Mouse (Mus musculus) MEL (cell line): ENCODE data around the gene Bahd1.
A peak's percentile ranks its signal among the peaks of the same experiment; 100 is the strongest.

Experiments used
- CTCF ChIP-seq, 3 experiments: IDR thresholded peaks in 2 of 3; conservative IDR thresholded peaks in 1 of 3; 2 replicates each; pipeline ENCODE4 v1.5.1; 2011 to 2012; ENCODE audit warnings: low read length in 3 of 3, low read depth in 2 of 3, mild to moderate bottlenecking in 2 of 3, improper control_type of control experiment in 1 of 3, inconsistent platforms in 1 of 3, mixed read lengths in 1 of 3, moderate library complexity in 1 of 3; ENCODE audit not compliant: control insufficient read depth in 1 of 3, insufficient read depth in 1 of 3, poor library complexity in 1 of 3, severe bottlenecking in 1 of 3
- EP300 ChIP-seq, 2 experiments: IDR thresholded peaks; 2 replicates each; pipeline ENCODE4 v1.6.1; 2011; ENCODE audit warnings: improper control_type of control experiment in 2 of 2, low read length in 2 of 2, low read depth in 1 of 2, mild to moderate bottlenecking in 1 of 2
- NRF1 ChIP-seq: IDR thresholded peaks from 2 replicates; pipeline ENCODE4 v1.6.1; 2014; ENCODE audit warnings: low read depth, mild to moderate bottlenecking, inconsistent platforms, low read length, improper control_type of control experiment, moderate library complexity; ENCODE audit not compliant: poor library complexity, insufficient read depth, severe bottlenecking
- POLR2A ChIP-seq, 2 experiments: IDR thresholded peaks; 2 replicates each; pipeline ENCODE4 v1.6.1; 2011 to 2012; ENCODE audit warnings: low read length in 2 of 2, mild to moderate bottlenecking in 2 of 2, control low read depth in 1 of 2, improper control_type of control experiment in 1 of 2, low read depth in 1 of 2, moderate library complexity in 1 of 2; ENCODE audit not compliant: control insufficient read depth in 1 of 2, insufficient read depth in 1 of 2, poor library complexity in 1 of 2

- TF ChIP-seq NRF1, result no peak
- TF ChIP-seq POLR2A (IDR thresholded peaks at IDR 0.05; ENCODE audit: control insufficient read depth in 1 of 2, insufficient read depth in 1 of 2, low read depth in 1 of 2, low read length in 2 of 2, poor library complexity in 1 of 2), result no peak
- no peak for TF ChIP-seq CTCF (IDR thresholded peaks at IDR 0.05 in 2 of 3, conservative IDR thresholded peaks at IDR 0.05 in 1 of 3; ENCODE audit: control insufficient read depth in 1 of 3, insufficient read depth in 1 of 3, low read depth in 2 of 3, low read length in 3 of 3, poor library complexity in 1 of 3, severe bottlenecking in 1 of 3)
- TF ChIP-seq EP300 (IDR thresholded peaks at IDR 0.05; ENCODE audit: low read depth in 1 of 2, low read length in 2 of 2), result peak in 1 of 2 experiments; percentile 59; a peak in 1 of 4 replicates
Measured at GRCm38 (mm10) chr2:118943232-118943631, 43.1 kb downstream of the Bahd1 start.
